Mouse (Mus musculus): ENCODE measurements around the gene Plxnb2.

Plxnb2 gene

GRCm38 (mm10) chr15:89180571-89181229, at the start of gene Plxnb2:
Plxnb2 (minus strand) TSS chr15:89180788.
- CTCF ChIA-PET, result no interaction called here

DNA sequence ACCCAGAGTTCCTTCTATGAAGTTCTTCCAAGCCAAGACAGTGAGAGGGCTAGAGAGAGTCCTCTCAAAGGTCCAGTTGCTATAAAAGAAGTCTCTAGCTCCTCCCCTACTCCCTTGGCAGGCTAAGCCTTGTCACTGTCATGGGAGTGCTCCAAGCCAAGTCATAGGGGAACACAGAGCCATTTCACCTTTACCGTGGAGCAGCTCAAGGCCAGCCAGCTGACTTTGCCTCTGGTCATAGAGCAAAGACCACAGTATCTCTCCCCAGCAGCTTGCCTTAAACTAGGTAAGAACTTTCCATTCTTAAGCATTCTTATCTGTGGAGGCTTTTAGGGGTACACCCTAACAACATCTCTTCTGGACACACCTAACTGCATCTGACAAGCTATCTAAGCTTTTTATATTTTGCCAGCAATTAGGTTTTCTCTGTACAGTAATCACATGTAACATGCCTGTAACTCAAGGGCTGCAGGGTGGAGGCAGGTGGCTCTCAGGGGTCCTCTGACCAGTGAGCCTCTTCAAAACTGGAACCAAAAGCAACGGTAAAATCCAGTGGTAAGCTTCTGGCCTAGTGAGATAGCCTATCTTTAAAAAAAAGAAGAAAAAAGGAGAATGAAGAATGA, 35.1 kb upstream of the Plxnb2 start:
- CTCF ChIA-PET, result no interaction called here

GRCm38 (mm10) chr15:89214953-89215352, 34.4 kb upstream of the Plxnb2 start:
- CTCF ChIA-PET, result interaction anchor here (0.5 kb wide), 1 partner anchor 77 kb away, joined by 9 read pairs; no protein-coding TSS in a partner anchor

DNA sequence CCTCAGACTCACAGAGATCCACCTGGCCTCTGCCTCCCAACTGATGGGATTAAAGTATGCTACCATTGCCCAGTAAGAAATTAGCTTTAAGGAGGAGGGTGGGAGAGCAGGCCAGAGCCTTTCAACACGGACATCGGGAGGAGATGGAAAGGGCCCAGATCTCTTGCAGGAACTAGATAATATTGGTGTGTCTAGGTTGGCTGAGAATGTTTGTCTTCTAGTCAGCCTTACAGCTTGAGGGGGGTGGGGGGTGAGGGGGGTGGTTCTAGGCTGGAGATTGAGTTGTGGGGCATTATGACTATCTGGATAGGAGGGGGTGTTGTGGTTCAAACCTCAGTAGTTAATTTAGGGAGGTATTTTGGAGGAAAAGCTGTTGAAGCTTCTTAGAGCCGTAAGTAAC, 32.9 kb upstream of the Plxnb2 start:
- CTCF ChIA-PET, result interaction anchor here (1.0 kb wide), 1 partner anchor 26 kb away, joined by 4 read pairs; no protein-coding TSS in a partner anchor

DNA sequence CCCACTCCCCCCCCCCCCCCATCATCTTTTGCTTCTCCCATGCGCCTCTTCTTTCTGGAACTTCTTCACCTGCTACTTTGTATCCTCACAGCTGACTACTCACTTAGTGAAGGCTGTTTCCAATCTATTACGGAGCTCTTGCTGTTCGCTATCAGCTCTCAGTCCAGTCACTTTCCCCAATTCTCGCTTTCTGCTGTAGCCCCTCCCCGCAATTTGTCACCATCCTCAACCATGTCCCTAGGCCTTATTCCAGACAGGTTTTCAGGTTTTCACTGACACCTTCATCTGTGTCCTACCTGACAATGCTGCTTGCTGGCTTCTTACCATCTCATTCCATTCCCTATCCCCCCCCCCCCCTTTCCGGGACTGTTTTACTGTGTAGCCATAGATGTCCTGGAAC, 31.9 kb upstream of the Plxnb2 start:
- CTCF ChIA-PET, result no interaction called here

DNA sequence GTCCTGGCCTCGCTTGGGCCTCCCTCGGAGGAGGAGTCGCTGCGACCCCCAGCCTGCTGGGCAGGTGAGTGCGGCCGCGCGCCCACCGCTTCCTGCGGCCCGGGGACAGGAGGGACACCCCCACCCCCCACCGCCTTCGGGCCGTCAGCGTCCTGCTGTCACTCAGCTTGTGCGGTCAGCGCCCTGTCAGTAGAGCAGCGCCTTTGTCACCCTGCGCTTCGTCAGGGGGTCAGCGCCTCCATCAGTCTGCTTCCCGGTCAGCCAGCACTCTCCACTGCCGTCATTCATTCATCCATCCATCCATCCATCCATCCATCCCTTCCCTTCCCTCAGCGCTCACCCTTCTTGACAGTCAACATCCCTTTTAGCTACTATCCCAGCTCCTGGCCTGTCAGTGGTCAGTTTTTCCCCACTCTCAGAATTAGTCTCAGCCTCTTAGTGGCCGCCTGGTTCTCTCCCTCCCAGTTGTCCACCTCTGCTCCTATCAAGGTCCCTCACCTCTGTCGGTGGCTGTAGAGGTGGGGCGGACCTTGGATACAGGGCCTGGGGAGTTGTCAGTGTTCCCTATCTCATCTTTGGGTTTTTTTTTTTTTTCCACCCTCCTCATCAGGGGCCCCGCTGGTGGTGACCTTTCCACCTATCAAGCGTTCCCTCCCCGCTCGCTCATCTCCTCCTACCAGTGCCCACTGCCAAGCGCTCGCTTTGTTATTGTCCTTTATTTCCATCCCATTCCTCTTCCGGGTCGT, 31.3 kb upstream of the Plxnb2 start:
- CTCF ChIA-PET, result interaction anchor here (0.8 to 1.8 kb wide), 2 partner anchors 71 to 136 kb away, joined by 6 read pairs; no protein-coding TSS in a partner anchor

- CTCF ChIA-PET, result interaction anchor here (0.7 to 1.8 kb wide), 6 partner anchors 14 to 204 kb away, joined by 4 to 10 read pairs (median 6); no protein-coding TSS in a partner anchor
Measured at GRCm38 (mm10) chr15:89210915-89211715, 30.5 kb upstream of the Plxnb2 start, which contains the start of gene Ppp6r2. Ppp6r2 (plus strand) TSS chr15:89211553.

- CTCF ChIA-PET, result interaction anchor here (0.6 to 1.8 kb wide), 6 partner anchors 21 to 203 kb away, joined by 3 to 7 read pairs (median 4); no protein-coding TSS in a partner anchor
Measured at GRCm38 (mm10) chr15:89209886-89210761, 29.5 kb upstream of the Plxnb2 start.

- CTCF ChIA-PET, result interaction anchor here (0.6 kb wide), 2 partner anchors 66 to 122 kb away, joined by 3 to 7 read pairs; no protein-coding TSS in a partner anchor
Measured at GRCm38 (mm10) chr15:89207457-89207856, 26.9 kb upstream of the Plxnb2 start.

DNA sequence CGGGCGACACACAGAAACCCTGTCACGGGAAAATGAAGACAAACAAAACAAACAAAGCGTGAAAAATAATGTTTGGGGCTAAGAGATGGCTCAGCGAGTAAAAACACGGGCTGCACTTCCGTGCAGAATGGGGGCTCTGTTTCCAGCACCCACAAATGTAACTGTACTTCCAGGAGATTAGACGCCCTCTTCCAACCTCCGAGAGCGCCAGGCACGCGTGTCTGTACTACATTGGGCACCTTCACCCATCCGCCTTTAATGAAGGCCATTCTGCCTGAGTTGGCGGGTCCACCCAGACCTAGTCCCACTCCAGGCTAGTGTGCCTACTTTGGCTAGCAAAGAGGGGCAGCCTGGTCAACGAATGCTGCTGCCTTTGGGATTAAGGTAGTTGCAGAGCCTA, 16.5 kb upstream of the Plxnb2 start:
- CTCF ChIA-PET, result interaction anchor here (0.6 kb wide), 1 partner anchor 14 kb away, joined by 4 read pairs; no protein-coding TSS in a partner anchor

- CTCF ChIA-PET, result no interaction called here
Measured at GRCm38 (mm10) chr15:89196313-89196706, 15.7 kb upstream of the Plxnb2 start, which contains the start of gene Dennd6b. Dennd6b (minus strand) TSS chr15:89196496.

DNA sequence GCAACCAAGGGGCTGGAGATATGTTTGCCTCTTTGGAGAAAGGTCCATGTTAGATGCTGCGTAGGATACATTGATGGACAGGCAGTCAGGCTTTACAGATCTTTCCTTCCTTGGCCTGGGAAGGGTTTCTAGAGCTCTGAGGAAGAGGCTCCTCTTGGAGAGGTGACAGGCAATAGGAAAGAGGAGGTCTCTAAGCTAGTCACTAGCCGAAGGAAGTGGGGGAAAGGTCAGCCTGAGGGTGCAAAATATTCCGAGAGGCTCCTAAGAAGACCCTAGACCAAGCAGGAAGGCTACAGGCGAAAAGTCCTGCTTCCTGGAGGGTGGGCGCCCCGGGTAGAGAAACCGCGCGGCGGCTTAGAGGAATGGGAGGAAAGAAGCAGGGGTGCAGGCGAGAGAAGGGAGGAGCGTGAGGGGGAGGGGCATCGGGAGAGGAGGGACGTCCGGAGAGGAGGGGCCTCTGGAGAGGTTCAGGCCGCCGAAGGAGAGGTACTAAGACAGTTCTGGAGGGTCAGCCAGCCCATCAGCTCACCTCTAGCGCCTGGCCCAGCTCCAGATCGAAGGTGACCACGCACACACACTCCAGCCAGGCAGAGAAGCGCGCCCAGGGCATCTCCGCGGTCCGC, 15.2 kb upstream of the Plxnb2 start:
- CTCF ChIA-PET, result interaction anchor here (0.6 kb wide), 1 partner anchor 116 kb away, joined by 8 read pairs; no protein-coding TSS in a partner anchor

DNA sequence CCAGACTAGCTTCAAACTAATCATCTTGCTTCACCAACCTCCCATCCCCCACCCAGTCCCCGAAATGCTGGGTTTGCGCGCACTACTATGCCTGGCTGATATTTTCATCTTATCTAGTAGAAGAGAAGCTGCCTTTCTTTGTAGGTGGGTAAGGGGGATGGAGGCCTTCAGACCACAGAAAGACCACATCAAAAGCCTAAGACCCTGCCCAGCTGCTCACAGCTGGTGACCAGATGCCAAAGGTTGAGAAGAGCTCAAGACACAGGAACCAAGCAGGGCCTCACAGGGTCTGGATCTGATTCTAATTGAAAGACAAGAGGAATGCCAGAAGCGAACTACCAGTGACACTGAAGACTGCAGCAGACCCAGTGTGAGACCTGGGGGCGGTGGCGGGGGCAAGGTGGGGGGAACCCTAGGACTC, 14.7 kb upstream of the Plxnb2 start:
- CTCF ChIA-PET, result interaction anchor here (0.6 to 0.7 kb wide), 2 partner anchors 116 to 120 kb away, joined by 3 to 8 read pairs; partner anchors contain the start of gene Sbf1

- CTCF ChIA-PET, result no interaction called here
Measured at GRCm38 (mm10) chr15:89184937-89185227, 4.3 kb upstream of the Plxnb2 start.

DNA sequence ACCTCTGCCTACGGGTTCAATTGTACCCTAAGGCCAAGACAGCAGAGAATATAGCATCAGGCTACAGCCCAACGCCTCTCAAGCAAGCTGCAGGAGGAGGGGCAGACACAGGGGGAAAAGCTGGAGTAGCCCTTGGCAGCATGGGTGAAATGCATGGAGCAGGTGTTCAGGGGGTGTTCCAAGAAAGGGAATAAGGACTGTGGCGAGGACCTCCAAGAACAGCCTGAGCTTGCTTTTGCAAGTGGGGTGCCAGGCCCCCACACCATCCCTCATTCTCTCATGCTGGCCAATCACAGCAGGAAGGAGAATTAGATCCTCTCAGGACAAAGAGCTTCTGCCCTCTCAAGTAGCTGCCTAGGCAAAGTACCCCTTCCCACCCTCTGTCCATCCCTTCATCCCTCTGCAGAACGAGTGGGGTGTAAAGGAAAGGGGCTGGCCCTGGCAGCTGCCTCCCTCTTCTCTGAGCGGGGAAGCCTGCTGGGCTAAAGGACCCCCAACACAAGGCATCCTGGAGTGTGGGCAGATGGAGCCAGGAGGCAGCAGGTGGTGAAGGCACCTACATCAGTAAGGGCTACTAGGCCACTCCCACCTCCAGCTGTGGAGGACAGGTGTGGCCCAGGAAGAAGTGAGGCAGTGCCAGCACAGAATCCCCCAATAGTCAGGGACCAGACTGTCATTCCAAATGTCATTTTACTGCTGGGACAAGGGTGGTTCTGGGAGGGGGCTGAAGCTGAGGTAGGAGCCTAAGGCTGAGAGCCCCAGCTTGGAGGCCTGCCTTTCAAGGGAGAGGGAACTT, 3.8 kb upstream of the Plxnb2 start:
- CTCF ChIA-PET, result no interaction called here

- CTCF ChIA-PET, result no interaction called here
Measured at GRCm38 (mm10) chr15:89182842-89183241, 2.3 kb upstream of the Plxnb2 start.

DNA sequence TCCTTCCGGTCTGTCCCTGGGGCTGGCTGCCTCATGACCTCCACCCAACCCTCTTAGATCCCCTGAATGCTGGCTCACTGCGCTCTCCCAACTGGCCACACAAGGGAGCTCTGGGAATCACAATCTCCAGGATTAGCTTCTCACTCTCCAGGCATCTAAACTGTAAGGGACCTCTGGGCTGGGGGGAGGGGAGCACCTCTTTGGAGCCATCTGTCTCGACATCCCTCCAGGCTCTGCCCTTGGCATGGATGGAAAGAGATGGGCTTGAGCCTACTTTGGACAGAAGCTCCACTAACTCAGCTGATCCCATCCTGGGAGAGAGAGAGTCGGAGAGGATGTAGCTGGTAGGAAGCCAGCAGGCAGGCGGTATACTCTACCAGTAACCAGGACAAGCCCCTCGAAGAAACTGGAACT, 1.7 kb upstream of the Plxnb2 start:
- CTCF ChIA-PET, result no interaction called here

DNA sequence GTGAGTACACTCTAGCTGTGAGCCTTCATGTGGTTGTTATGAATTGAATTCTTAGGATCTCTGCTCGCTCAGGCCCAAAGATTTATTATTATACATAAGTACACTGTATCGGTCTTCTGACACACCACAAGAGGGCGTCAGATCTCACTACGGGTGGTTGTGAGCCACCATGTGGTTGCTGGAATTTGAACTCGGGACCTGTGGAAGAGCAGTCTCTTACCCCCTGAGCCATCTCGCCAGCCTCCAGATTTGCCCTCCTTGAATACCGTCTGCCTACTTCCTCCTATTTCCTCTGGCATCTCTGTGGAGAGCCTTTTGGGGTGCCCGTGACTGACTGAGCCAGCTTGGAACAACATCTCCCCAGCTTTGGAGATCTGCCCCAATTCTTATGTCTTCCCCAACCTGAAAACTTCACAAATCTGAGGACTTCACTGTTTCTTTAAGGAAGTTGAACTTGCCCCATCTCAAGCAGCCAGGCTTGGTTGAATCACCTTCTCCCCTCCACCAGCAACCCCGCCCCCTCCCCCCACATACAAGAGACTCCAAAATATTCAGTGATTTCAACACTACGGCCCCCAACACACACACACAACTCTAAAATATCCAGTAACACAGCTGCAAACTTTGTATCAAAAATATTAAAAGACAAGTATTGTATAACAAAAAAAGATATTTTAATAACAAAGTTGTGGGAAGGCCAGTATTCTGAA, 1.1 kb upstream of the Plxnb2 start:
- CTCF ChIA-PET, result no interaction called here

Data from spleen, embryonic (tissue).